In the genomic region with DNA sequence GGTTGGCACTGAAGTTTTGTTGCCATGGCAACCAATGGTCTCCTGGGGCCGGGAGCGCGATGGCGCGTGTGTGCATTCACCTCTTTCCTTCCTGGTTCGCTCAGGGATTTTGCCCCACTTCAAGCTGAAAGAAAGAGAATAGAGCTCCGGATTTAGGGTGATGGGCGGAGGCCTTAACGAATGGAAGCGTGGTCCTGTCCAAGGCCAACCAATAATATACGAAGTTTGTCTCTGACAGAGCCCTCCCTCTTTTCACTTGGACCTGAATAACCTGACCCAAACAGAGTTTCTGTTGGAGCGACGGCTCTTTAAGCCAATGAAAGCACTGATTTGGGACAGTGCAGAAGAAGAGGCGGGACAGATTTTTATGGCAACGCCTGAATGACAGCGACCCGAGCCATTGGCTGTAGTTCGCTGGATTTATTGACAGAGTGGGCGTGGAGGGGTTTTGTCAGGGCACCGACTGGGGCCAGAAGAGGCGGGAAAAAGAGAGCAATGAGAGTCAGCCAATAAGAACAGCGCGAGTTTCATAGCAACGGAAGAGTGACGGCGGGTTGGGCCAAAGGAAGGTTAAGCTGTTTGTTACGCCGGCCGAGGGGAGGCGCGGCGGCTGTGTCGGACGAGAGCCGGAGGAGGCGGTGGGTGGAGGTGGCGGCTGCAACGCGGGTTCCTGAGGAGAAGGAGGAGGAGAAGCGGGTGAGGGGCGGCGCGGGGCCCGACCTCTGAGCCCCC, we compare ENCODE assay signal across 8 mouse cellular contexts. TPM values are rescaled to one million over a fixed set of nuclear protein-coding genes. Genes with fewer than 3 reads are reported as not detected.
DNase-seq lines count a peak whose midpoint lies in the region; ATAC-seq and TF ChIP-seq lines count a peak whose summit lies in the region.

A gene (plus strand): TSS at position 572 of the 732 bp plus-strand sequence.

- H3K36me3 ChIP-seq in G1E (replicated peaks) = peaks cover 31% of the 10 kb centered on the region
- no peaks in the 10 kb centered on the region for H3K36me3 ChIP-seq in forebrain, embryonic 16.5 days (ENCODE audit: control insufficient read depth, insufficient read depth)
- peaks cover 22% of the 10 kb centered on the region for H3K36me3 ChIP-seq in lung, embryonic 14.5 days (ENCODE audit: insufficient read depth)
- no peaks in the 10 kb centered on the region for H3K36me3 ChIP-seq in thymus, adult 2 months (ENCODE audit: control insufficient read depth, insufficient read depth, low read length)

- TF ChIP-seq POLR2A in olfactory bulb, adult 2 months (IDR thresholded peaks at IDR 0.05; ENCODE audit: insufficient read depth, low read depth, low read length) = peak; percentile 81
- peak; percentile 90 for TF ChIP-seq POLR2A in thymus, adult 2 months (IDR thresholded peaks at IDR 0.05; ENCODE audit: control insufficient read depth, extremely low read depth, insufficient read depth, low read length, poor library complexity)

- WGBS in forebrain, embryonic 16.5 days = under 1% methylated on average over 37 of the region's 44 CpGs
- WGBS in lung, embryonic 14.5 days = under 1% methylated on average over 42 of the region's 44 CpGs
- 0% methylated on average over 38 of the region's 44 CpGs for WGBS in olfactory bulb, adult 2 months
- WGBS in thymus, adult 2 months = under 1% methylated on average over 40 of the region's 44 CpGs

- peaks cover 4% of the 10 kb centered on the region; the same call in 1 of the 2 replicates for H3K27me3 ChIP-seq in G1E (ENCODE audit: insufficient read depth, low read length)
- no peaks in the 10 kb centered on the region for H3K27me3 ChIP-seq in forebrain, embryonic 16.5 days (replicated peaks; ENCODE audit: control insufficient read depth, insufficient read depth, low read length)
- H3K27me3 ChIP-seq in lung, embryonic 14.5 days (ENCODE audit: insufficient read depth, low read length) = no peaks in the 10 kb centered on the region
- H3K27me3 ChIP-seq in thymus, adult 2 months (ENCODE audit: control insufficient read depth, insufficient read depth, low read length) = no peaks in the 10 kb centered on the region

- H3K27ac ChIP-seq in forebrain, embryonic 16.5 days (ENCODE audit: low read length) = peak within 1 kb of the TSS; percentile 78
- peak within 1 kb of the TSS; percentile 98 for H3K27ac ChIP-seq in layer of hippocampus, adult 2 months
- peak within 1 kb of the TSS; percentile 66 for H3K27ac ChIP-seq in lung, embryonic 14.5 days (ENCODE audit: low read depth)
- H3K27ac ChIP-seq in olfactory bulb, adult 2 months (ENCODE audit: insufficient read depth, low read depth, low read length) = peak within 1 kb of the TSS; percentile 95
- H3K27ac ChIP-seq in thymus, adult 2 months (ENCODE audit: control insufficient read depth, insufficient read depth, low read length) = peak within 1 kb of the TSS; percentile 52; the same call in 1 of the 2 replicates

- peaks cover 53% of the 10 kb centered on the region for H3K4me1 ChIP-seq in G1E (ENCODE audit: insufficient read depth, low read depth, low read length)
- H3K4me1 ChIP-seq in forebrain, embryonic 16.5 days (replicated peaks; ENCODE audit: control insufficient read depth, insufficient read depth, low read length) = peaks cover 31% of the 10 kb centered on the region
- H3K4me1 ChIP-seq in lung, embryonic 14.5 days (ENCODE audit: insufficient read depth) = peaks cover 5% of the 10 kb centered on the region; the same call in 1 of the 2 replicates
- peaks cover 26% of the 10 kb centered on the region for H3K4me1 ChIP-seq in olfactory bulb, adult 2 months (ENCODE audit: control insufficient read depth, insufficient read depth, low read length)
- peaks cover 16% of the 10 kb centered on the region for H3K4me1 ChIP-seq in thymus, adult 2 months (replicated peaks; ENCODE audit: control insufficient read depth, insufficient read depth, low read length)

- no peak for TF ChIP-seq CTCF in G1E (IDR thresholded peaks at IDR 0.05; ENCODE audit: low read depth, low read length)
- peak; percentile 65 for TF ChIP-seq CTCF in layer of hippocampus, adult 2 months (conservative IDR thresholded peaks at IDR 0.05)
- peak; percentile 46 for TF ChIP-seq CTCF in lung, embryonic 14.5 days (IDR thresholded peaks at IDR 0.05; ENCODE audit: low read depth)
- TF ChIP-seq CTCF in olfactory bulb, adult 2 months (IDR thresholded peaks at IDR 0.05; ENCODE audit: insufficient read depth, low read depth, low read length) = no peak
- TF ChIP-seq CTCF in thymus, adult 2 months (IDR thresholded peaks at IDR 0.05; ENCODE audit: borderline replicate concordance, control insufficient read depth, extremely low read depth, insufficient read depth, low read length, poor library complexity) = peak; percentile 41; the same call in 1 of the 2 replicates

- peak; percentile 84 for ATAC-seq in G1E (ENCODE audit: extremely low read depth, insufficient number of reproducible peaks, low FRiP score, poor library complexity, severe bottlenecking)
- peak; percentile 96 for ATAC-seq in forebrain, embryonic 16.5 days
- peak; percentile 97 for ATAC-seq in lung, embryonic 14.5 days (ENCODE audit: insufficient read depth)

- intact Hi-C loops in heart, postnatal 36 days (cut with DNase I) = loop anchor here (2.0 kb wide), 3 partner anchors 49 to 71 kb away; a partner anchor contains a TSS

- peak within 1 kb of the TSS; percentile 86 for H3K4me2 ChIP-seq in forebrain, embryonic 16.5 days (ENCODE audit: low read length)
- peak within 1 kb of the TSS; percentile 86 for H3K4me2 ChIP-seq in lung, embryonic 14.5 days

- peak; percentile 93 for DNase-seq in G1E (ENCODE audit: low spot score)
- peak; percentile 95 to 99 for DNase-seq in cerebellum, adult 18-20 months
- peak; percentile 95 for DNase-seq in heart, postnatal 36 days
- DNase-seq in layer of hippocampus, adult 2 months (ENCODE audit: low spot score in 2 of 2) = peak; percentile 98 to 100
- DNase-seq in lung, embryonic 14.5 days = peak; percentile 100
- DNase-seq in thymus, adult 2 months = peak; percentile 97

- H3K9ac ChIP-seq in forebrain, embryonic 16.5 days (replicated peaks; ENCODE audit: low read depth, low read length) = peak within 1 kb of the TSS; percentile 78
- H3K9ac ChIP-seq in lung, embryonic 14.5 days = peak within 1 kb of the TSS; percentile 59

- H3K4me3 ChIP-seq in G1E (ENCODE audit: low read depth, low read length) = peak within 1 kb of the TSS; percentile 80
- H3K4me3 ChIP-seq in forebrain, embryonic 16.5 days (replicated peaks; ENCODE audit: low read length) = peak within 1 kb of the TSS; percentile 52
- peak within 1 kb of the TSS; percentile 87 for H3K4me3 ChIP-seq in layer of hippocampus, adult 2 months
- H3K4me3 ChIP-seq in lung, embryonic 14.5 days (ENCODE audit: low read depth, low read length) = peak within 1 kb of the TSS; percentile 54
- peak within 1 kb of the TSS; percentile 82 for H3K4me3 ChIP-seq in olfactory bulb, adult 2 months (ENCODE audit: insufficient read depth, low read depth, low read length)
- peak within 1 kb of the TSS; percentile 83 for H3K4me3 ChIP-seq in thymus, adult 2 months (ENCODE audit: control insufficient read depth, insufficient read depth, low read length)

- H3K9me3 ChIP-seq in G1E (replicated peaks) = no peaks in the 10 kb centered on the region
- H3K9me3 ChIP-seq in forebrain, embryonic 16.5 days (ENCODE audit: control insufficient read depth, low read length) = no peaks in the 10 kb centered on the region
- no peaks in the 10 kb centered on the region for H3K9me3 ChIP-seq in lung, embryonic 14.5 days (ENCODE audit: low read depth, low read length)

RNA-seq across cellular contexts. Expression of the gene that starts here (rescaled TPM):
- total RNA-seq in G1E (2014; fragmentation: Nextera tagmentation) (79.7 and 108 TPM in 2 replicates), G1E (2017) (34.8 and 39.0 TPM in 2 replicates)
- polyA plus RNA-seq in G1E (2012) = 232 and 325 TPM in 2 replicates
- 60.0 and 66.9 TPM in 2 replicates for polyA plus RNA-seq in forebrain, embryonic 16.5 days (2015; fragmentation: Nextera tagmentation; extraction: Ambion mirVana)
- 10 to 100 TPM; 14.8 to 15.9 TPM for total RNA-seq in heart, postnatal 36 days (2021)
- total RNA-seq in layer of hippocampus, adult 2 months (2021) = 10 to 100 TPM; 25.2 to 37.6 TPM
- polyA plus RNA-seq in lung, embryonic 14.5 days (2014; fragmentation: Nextera tagmentation; extraction: Ambion mirVana) = 51.3 and 53.1 TPM in 2 replicates
- not detected in 2 replicates for polyA plus RNA-seq in olfactory bulb, adult 2 months (2012; ENCODE audit: insufficient read depth, insufficient read length, low replicate concordance, missing spikeins)
- 224 and 250 TPM in 2 replicates for polyA plus RNA-seq in thymus, adult 2 months (2012; rRNA removed)

Comparison
In these comparisons a context has a peak if more than half of its experiments do, and no peak if none do; other contexts are left out.
1. Peak in every context shown above with its lines: DNase-seq, ATAC-seq, H3K4me3 ChIP-seq and H3K27ac ChIP-seq.
2. CTCF ChIP-seq: peak in layer of hippocampus, adult 2 months (single experiment), lung, embryonic 14.5 days (single experiment) and thymus, adult 2 months (single experiment); none in G1E (single experiment) and olfactory bulb, adult 2 months (single experiment).